Mouse (Mus musculus) liver, embryonic 14.5 days (tissue): Measurements from ENCODE around the gene Cct5.

Experiments used
- CTCF ChIP-seq: IDR thresholded peaks from 2 replicates; pipeline ENCODE4 v1.5.1; 2016; ENCODE audit warnings: antibody characterized with exemption, low read depth, control low read depth
- EP300 ChIP-seq: IDR thresholded peaks from 2 replicates; pipeline ENCODE4 v1.6.1; 2016; ENCODE audit warnings: antibody characterized with exemption, low read depth

DNA sequence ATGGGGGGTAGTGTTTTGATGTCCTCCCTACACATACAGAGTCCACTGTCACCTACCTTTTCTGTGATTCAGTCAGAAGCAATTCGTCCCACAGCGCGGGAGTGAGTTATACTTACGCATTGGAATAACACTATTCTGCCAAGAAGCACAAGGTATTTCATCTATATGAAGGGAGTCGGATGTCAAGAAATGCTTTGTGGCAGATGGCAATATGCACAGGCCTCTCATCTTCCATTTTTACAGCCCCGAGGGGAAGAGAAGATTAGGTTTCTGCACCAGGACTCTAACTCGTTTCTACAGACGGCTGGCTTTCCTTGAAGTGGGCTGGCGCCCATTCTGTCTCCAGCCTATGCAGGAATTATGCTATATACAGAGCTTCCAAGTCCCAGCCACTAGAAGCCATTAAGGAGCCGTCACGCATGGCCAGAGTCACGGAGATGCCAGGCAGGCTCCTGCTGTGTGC, 29.8 kb upstream of the Cct5 start:
- TF ChIP-seq CTCF (no peak), EP300 (no peak)
